Mouse (Mus musculus): ENCODE measurements around the gene Il23a.

- TF ChIP-seq CTCF (IDR thresholded peaks at IDR 0.05; ENCODE audit: low read depth, low read length) (peak; percentile 15; the same call in 1 of the 2 replicates), POLR2A (IDR thresholded peaks at IDR 0.05; ENCODE audit: borderline replicate concordance, low read depth, low read length) (no peak)
Measured at GRCm38 (mm10) chr10:128327610-128328009, 29.1 kb upstream of the Il23a start.
